Mouse (Mus musculus): Measurements from ENCODE around the gene Car14. TPM values are rescaled to one million over a fixed set of nuclear protein-coding genes. Genes with fewer than 3 reads are reported as not detected.

The Car14 gene
- polyA plus RNA-seq, 1 experiment from 2014 or later = 10.4 TPM

DNA sequence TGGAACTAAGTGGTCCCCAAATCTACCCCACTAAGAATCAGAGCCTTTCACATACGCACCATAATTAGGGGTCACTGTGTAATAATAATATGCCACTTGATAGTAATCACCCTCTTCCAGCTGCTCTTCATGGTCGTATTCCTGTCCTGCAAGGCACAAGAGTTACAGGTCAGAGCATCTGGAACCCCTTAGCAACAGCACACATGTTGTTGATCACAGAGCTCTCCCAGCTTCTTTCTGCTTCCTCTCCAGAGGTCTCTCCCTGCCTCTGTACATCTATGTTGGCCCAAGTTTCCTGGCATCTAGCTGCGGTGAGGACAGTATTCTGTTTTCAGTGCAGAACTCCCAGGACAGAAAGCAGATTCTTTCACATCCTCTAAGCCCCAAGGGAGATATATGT, 14.8 kb downstream of the Car14 start:
- whole genome bisulfite sequencing = 75% methylated on average over 3 of the region's 3 CpGs
- no peak for DNase-seq
- TF ChIP-seq CTCF (IDR thresholded peaks at IDR 0.05; ENCODE audit: low read depth) = no peak
- Histone ChIP-seq H3K9me3 (ENCODE audit: low read depth, low read length) (no peaks in the 10 kb centered on the region), H3K9ac (no peak overlapping the region), H3K4me3 (ENCODE audit: low read depth, low read length) (no peak overlapping the region), H3K36me3 (ENCODE audit: insufficient read depth) (peaks cover 10% of the 10 kb centered on the region; the same call in 1 of the 2 replicates), H3K4me1 (ENCODE audit: insufficient read depth) (peaks cover 4% of the 10 kb centered on the region; the same call in 1 of the 2 replicates), H3K27me3 (ENCODE audit: insufficient read depth, low read length) (no peaks in the 10 kb centered on the region), H3K27ac (ENCODE audit: low read depth) (no peak overlapping the region), H3K4me2 (peak overlapping the region; percentile 76; the same call in 1 of the 2 replicates)
- ATAC-seq (ENCODE audit: insufficient read depth) = no peak

- Histone ChIP-seq H3K27ac (ENCODE audit: low read depth) (no peak overlapping the region), H3K9me3 (ENCODE audit: low read depth, low read length) (no peaks in the 10 kb centered on the region), H3K9ac (no peak overlapping the region), H3K36me3 (ENCODE audit: insufficient read depth) (peaks cover 10% of the 10 kb centered on the region; the same call in 1 of the 2 replicates), H3K4me1 (ENCODE audit: insufficient read depth) (peaks cover 3% of the 10 kb centered on the region; the same call in 1 of the 2 replicates), H3K27me3 (ENCODE audit: insufficient read depth, low read length) (no peaks in the 10 kb centered on the region), H3K4me3 (ENCODE audit: low read depth, low read length) (no peak overlapping the region), H3K4me2 (no peak overlapping the region)
- 69% methylated on average over 4 of the region's 4 CpGs for WGBS
- DNase-seq (no peak), ATAC-seq (ENCODE audit: insufficient read depth) (no peak)
- no peak for TF ChIP-seq CTCF (IDR thresholded peaks at IDR 0.05; ENCODE audit: low read depth)
Observed at GRCm38 (mm10) chr3:95887596-95887995, 16.9 kb downstream of the Car14 start.

GRCm38 (mm10) chr3:95884400-95884799, 20.1 kb downstream of the Car14 start:
- H3K27me3 ChIP-seq (ENCODE audit: insufficient read depth, low read length) = no peaks in the 10 kb centered on the region
- ATAC-seq (ENCODE audit: insufficient read depth) = no peak
- WGBS = 78% methylated on average over 5 of the region's 5 CpGs

GRCm38 (mm10) chr3:95882816-95883425, 21.6 kb downstream of the Car14 start:
- 2% methylated on average over 24 of the region's 24 CpGs for WGBS
- Histone ChIP-seq H3K4me1 (ENCODE audit: insufficient read depth) (no peaks in the 10 kb centered on the region), H3K4me3 (ENCODE audit: low read depth, low read length) (peak overlapping the region; percentile 42), H3K9ac (peak overlapping the region; percentile 48), H3K9me3 (ENCODE audit: low read depth, low read length) (no peaks in the 10 kb centered on the region), H3K27ac (ENCODE audit: low read depth) (peak overlapping the region; percentile 42; the same call in 1 of the 2 replicates), H3K36me3 (ENCODE audit: insufficient read depth) (peaks cover 10% of the 10 kb centered on the region; the same call in 1 of the 2 replicates), H3K27me3 (ENCODE audit: insufficient read depth, low read length) (no peaks in the 10 kb centered on the region), H3K4me2 (peak overlapping the region; percentile 83)
- DNase-seq (peak; percentile 89), ATAC-seq (ENCODE audit: insufficient read depth) (no peak)
- peak; percentile 58 for TF ChIP-seq CTCF (IDR thresholded peaks at IDR 0.05; ENCODE audit: low read depth)

More at GRCm38 (mm10) chr3:95884400-95884799, 20.1 kb downstream of the Car14 start:
- Histone ChIP-seq H3K4me1 (ENCODE audit: insufficient read depth) (no peaks in the 10 kb centered on the region), H3K9me3 (ENCODE audit: low read depth, low read length) (no peaks in the 10 kb centered on the region), H3K27ac (ENCODE audit: low read depth) (no peak overlapping the region), H3K9ac (no peak overlapping the region), H3K4me2 (no peak overlapping the region), H3K36me3 (ENCODE audit: insufficient read depth) (peaks cover 10% of the 10 kb centered on the region; the same call in 1 of the 2 replicates), H3K4me3 (ENCODE audit: low read depth, low read length) (no peak overlapping the region)
- DNase-seq = no peak
- no peak for TF ChIP-seq CTCF (IDR thresholded peaks at IDR 0.05; ENCODE audit: low read depth)

GRCm38 (mm10) chr3:95881979-95882815, 22.3 kb downstream of the Car14 start, which contains the start of gene Ciart:
Gene Ciart (minus strand): TSS chr3:95882251.
- Histone ChIP-seq H3K9ac (peak within 1 kb of the TSS; percentile 48), H3K4me3 (ENCODE audit: low read depth, low read length) (peak within 1 kb of the TSS; percentile 42), H3K27ac (ENCODE audit: low read depth) (peak within 1 kb of the TSS; percentile 42; the same call in 1 of the 2 replicates), H3K4me2 (peak within 1 kb of the TSS; percentile 83), H3K9me3 (ENCODE audit: low read depth, low read length) (no peaks in the 10 kb centered on the region), H3K4me1 (ENCODE audit: insufficient read depth) (no peaks in the 10 kb centered on the region), H3K27me3 (ENCODE audit: insufficient read depth, low read length) (no peaks in the 10 kb centered on the region), H3K36me3 (ENCODE audit: insufficient read depth) (0 out of 2 replicates have a peak, but pooled peaks cover 4% of the 10 kb centered on the region)
- WGBS = under 1% methylated on average over 66 of the region's 66 CpGs
- ATAC-seq (ENCODE audit: insufficient read depth) = peak; percentile 99
- DNase-seq = peak; percentile 98
- no peak for TF ChIP-seq CTCF (IDR thresholded peaks at IDR 0.05; ENCODE audit: low read depth)

DNA sequence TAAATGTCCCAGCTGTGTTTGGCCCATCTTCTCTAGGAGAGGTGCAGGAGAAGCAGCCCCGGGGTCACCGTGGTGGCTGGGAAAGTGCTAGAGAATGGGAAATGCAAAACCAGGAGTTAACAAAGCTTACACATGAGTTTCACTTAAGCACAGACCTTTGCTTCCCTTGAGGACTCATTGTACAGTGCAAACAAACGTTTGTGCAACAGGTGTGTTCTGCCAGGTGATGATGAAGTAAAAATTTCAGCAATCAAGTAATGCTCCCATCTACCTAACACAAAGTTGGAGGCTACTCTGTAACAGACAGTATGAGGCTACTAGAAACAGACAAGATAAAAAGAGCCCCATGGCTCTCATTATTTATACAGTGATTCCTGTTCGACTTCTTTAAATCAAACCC, 25.4 kb downstream of the Car14 start:
- no peaks in the 10 kb centered on the region for H3K27me3 ChIP-seq (ENCODE audit: insufficient read depth, low read length)
- no peak overlapping the region for H3K27ac ChIP-seq (ENCODE audit: low read depth)
- H3K4me3 ChIP-seq (ENCODE audit: low read depth, low read length) = no peak overlapping the region
- no peak overlapping the region for H3K4me2 ChIP-seq
- no peak overlapping the region for H3K9ac ChIP-seq
- H3K36me3 ChIP-seq (ENCODE audit: insufficient read depth) = no peaks in the 10 kb centered on the region
- TF ChIP-seq CTCF (IDR thresholded peaks at IDR 0.05; ENCODE audit: low read depth) = no peak
- 89% methylated on average over 4 of the region's 4 CpGs for WGBS
- ATAC-seq (ENCODE audit: insufficient read depth) (no peak), DNase-seq (no peak)
- H3K4me1 ChIP-seq (ENCODE audit: insufficient read depth) = no peaks in the 10 kb centered on the region
- no peaks in the 10 kb centered on the region for H3K9me3 ChIP-seq (ENCODE audit: low read depth, low read length)

GRCm38 (mm10) chr3:95872048-95872447, 32.4 kb downstream of the Car14 start:
- peaks cover 4% of the 10 kb centered on the region; the same call in 1 of the 2 replicates for H3K4me1 ChIP-seq (ENCODE audit: insufficient read depth)
- peak overlapping the region; percentile 89 for H3K9ac ChIP-seq
- H3K27ac ChIP-seq (ENCODE audit: low read depth) = no peak overlapping the region
- DNase-seq = no peak
- H3K9me3 ChIP-seq (ENCODE audit: low read depth, low read length) = no peaks in the 10 kb centered on the region
- peaks cover 21% of the 10 kb centered on the region for H3K36me3 ChIP-seq (ENCODE audit: insufficient read depth)
- H3K4me2 ChIP-seq = peak overlapping the region; percentile 80
- no peak for ATAC-seq (ENCODE audit: insufficient read depth)
- no peak for TF ChIP-seq CTCF (IDR thresholded peaks at IDR 0.05; ENCODE audit: low read depth)
- H3K27me3 ChIP-seq (ENCODE audit: insufficient read depth, low read length) = no peaks in the 10 kb centered on the region
- WGBS = 66% methylated on average over 7 of the region's 7 CpGs
- H3K4me3 ChIP-seq (ENCODE audit: low read depth, low read length) = peak overlapping the region; percentile 68

Data from lung, embryonic 14.5 days (tissue).